Mouse (Mus musculus) left cerebral cortex, adult 6 months (tissue): ENCODE results near the gene Morc2b. TPM values are rescaled to one million over a fixed set of nuclear protein-coding genes. Genes with fewer than 3 reads are reported as not detected.

ENCODE experiments used
- long read RNA-seq, 2 experiments: library from polyadenylated mRNA; unstranded; transcript quantifications; one replicate each; pipeline ENCODE4 v2.0.0; 2019 to 2020
- polyA plus RNA-seq: library from polyadenylated mRNA; unstranded; fragments of <200 nt; fragmentation: Nextera tagmentation; gene quantifications from 2 replicates; pipeline ENCODE4 v1.2.3, GENCODE M21; 2021

The Morc2b gene
- polyA plus RNA-seq, result 1.2 and 1.3 TPM in 2 replicates
- long read RNA-seq, experiment 1, result 0 reads
- long read RNA-seq, experiment 2, partial matches to known transcripts, result 1 of 2 reads
- long read RNA-seq, experiment 2, other reads (novel, unspliced or antisense), result 0 of 2 reads

DNA sequence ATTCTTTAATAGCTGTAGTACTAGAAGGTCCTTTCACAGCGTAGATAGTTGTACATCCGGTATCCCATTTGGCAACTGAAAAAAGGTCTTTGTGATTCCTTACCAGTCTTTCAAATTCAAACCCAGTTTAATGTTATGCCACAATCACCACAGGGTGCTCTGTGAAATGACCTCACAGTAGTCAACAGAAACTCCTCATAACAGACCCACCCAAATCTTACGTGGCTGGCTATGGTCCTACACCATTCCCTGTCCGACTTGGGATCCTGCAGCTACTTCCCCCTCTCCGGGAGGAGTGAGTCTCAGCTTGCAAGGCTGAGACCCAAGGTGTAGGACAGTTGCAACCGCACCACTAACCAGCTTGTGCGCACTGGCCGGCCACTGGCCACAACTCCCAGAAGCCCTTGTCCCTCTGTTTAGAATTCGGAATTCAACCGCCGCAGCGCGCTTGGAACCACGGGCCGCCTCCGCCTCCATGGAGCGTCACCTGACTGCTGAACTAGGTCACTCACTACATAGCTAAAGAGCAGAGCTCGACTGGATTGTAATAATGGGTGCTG lies at the start of gene Morc2b:
Gene Morc2b, minus strand, starts transcription at position 423 of the 560 bp plus-strand sequence.

DNA sequence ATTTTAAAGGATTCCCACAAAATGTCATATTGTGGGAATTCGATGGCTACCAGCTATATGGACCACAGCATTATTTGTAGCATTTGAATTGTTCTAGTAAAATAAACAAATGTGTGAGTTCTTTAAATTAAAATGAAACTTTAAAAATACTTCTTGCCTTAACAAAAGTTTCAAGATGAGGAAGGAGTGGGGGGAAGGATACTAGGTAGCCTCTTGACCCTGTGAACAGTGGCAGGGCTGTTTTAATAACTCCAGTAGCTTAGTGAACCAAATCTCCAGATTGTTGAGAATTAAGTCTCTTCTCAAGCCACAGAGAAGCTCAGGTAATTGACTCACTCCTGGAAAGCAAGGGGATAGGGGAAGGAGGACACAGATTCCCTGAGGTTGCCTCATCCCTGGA lies 28.7 kb upstream of the Morc2b start, which contains the start of gene Olfr55:
Gene Olfr55, plus strand, starts transcription at position 301 of the 400 bp plus-strand sequence.

DNA sequence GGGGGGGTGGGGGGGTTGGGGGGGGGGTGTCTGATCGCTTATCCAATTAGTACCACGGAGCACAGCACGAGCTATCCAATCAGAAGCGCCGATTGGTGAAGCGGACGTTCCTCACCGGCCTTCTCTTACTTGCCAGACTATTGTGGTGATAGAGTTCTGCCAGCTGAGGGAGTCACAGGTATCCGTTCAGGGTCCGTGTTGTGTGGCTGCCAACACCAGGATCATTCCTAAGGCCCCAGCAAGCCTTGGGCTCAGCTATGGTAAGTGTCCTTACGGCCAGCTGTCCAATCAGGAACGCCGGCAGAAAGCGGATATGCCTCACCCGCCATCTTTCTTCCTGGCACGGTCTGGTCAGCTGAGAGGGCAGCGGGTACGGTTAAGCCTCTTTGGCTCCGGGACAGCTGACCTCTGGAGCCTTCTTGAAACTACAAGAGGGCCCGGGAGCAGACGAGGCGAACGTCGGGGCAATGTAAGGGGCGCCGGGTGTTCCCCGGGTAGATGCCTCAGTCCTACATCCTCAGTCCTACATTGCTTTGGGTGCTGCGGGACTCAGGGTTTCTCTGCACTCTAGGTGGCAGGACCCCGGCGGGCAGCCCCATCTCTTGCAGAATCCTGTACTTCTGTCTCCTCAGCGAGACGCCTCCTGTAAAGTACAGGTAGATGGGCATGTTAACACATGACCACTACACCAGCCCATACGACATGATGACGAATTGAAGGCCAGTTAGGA lies 50.1 kb downstream of the Morc2b start, which contains the start of gene Zfp563:
Gene Zfp563, plus strand, starts transcription at position 91 of the 730 bp plus-strand sequence.

DNA sequence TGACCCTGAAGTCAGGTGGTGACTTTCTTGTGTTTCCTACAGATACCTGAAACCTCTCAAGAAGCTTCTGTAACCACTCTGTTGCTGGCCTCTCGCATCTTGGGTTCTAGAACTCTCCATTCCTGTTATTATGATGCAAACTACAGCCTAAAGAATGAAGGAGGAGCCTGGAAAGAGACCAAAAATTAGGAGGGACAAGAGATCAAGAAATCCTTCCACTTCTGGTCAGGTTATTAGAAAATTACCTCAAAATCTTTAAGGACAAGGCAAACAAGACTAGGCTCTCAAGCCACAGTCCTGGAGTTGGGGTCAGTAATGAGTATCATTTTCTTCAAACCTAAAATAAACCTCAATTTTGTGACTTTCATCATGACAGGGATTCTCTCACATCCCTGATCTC lies 71.5 kb downstream of the Morc2b start, which contains the start of gene 4921501E09Rik:
Gene 4921501E09Rik, minus strand, starts transcription at position 101 of the 400 bp plus-strand sequence.

Other genes starting within 250 kb of the Morc2b start
- gene Zfp870, start 248.0 kb downstream of the Morc2b start, polyA plus RNA-seq, result 3.2 and 4.0 TPM in 2 replicates
- 8.7 and 9.4 TPM in 2 replicates for gene Cyp4f14, start 222.3 kb downstream of the Morc2b start, polyA plus RNA-seq
- gene Cyp4f13, start 192.3 kb downstream of the Morc2b start, polyA plus RNA-seq, result 6.8 and 9.1 TPM in 2 replicates
- 3.0 and 3.5 TPM in 2 replicates for gene Zfp472, start 173.9 kb downstream of the Morc2b start, polyA plus RNA-seq
- gene Zfp952, start 146.6 kb downstream of the Morc2b start, polyA plus RNA-seq, result 9.2 and 10.8 TPM in 2 replicates
- 8.8 and 12.4 TPM in 2 replicates for gene Zfp763, start 106.3 kb downstream of the Morc2b start, polyA plus RNA-seq
- gene 4921501E09Rik, start 71.6 kb downstream of the Morc2b start, polyA plus RNA-seq, result not detected in 2 replicates
- gene Zfp563, start 50.4 kb downstream of the Morc2b start, polyA plus RNA-seq, result 7.3 and 10.6 TPM in 2 replicates
- 0.08 TPM in 1 of 2 replicates, not detected in the other for gene Olfr55, start 28.8 kb upstream of the Morc2b start, polyA plus RNA-seq
- not detected in 2 replicates for gene Olfr239, start 51.6 kb upstream of the Morc2b start, polyA plus RNA-seq
- 0.03 and 0.04 TPM in 2 replicates for gene Olfr1564, start 82.0 kb upstream of the Morc2b start, polyA plus RNA-seq
- gene Zfp955a, start 115.5 kb upstream of the Morc2b start, polyA plus RNA-seq, result 3.4 and 4.6 TPM in 2 replicates
- gene Olfr63, start 125.0 kb upstream of the Morc2b start, polyA plus RNA-seq, result 0.01 TPM in 1 of 2 replicates, not detected in the other
- 10.7 and 17.1 TPM in 2 replicates for gene Zfp955b, start 149.9 kb upstream of the Morc2b start, polyA plus RNA-seq
- gene Zfp81, start 219.2 kb upstream of the Morc2b start, polyA plus RNA-seq, result 6.2 and 9.2 TPM in 2 replicates